Mouse (Mus musculus): ENCODE results near the gene Papolg.

- TF ChIP-seq POLR2A (IDR thresholded peaks at IDR 0.05; ENCODE audit: borderline replicate concordance, insufficient read depth, low read length) (no peak), CTCF (IDR thresholded peaks at IDR 0.05; ENCODE audit: borderline replicate concordance, insufficient read depth, low read depth, low read length) (no peak)
These were observed 71.8 kb downstream of the Papolg start for GRCm38 (mm10) chr11:23823244-23823643.

Measured in cerebellum, adult 2 months (tissue).